Mouse (Mus musculus) heart, embryonic 13.5 days (tissue): Measurements from ENCODE around the gene Crtc1. TPM values are rescaled to one million over a fixed set of nuclear protein-coding genes. Genes with fewer than 3 reads are reported as not detected.

ENCODE experiments used
- ATAC-seq: fragments of 200-750 bp; cut with Nextera tagmentation; 2 replicates; pipeline ENCODE4 v1.8.0; 2017; ENCODE audit warnings: moderate TSS enrichment; ENCODE audit not compliant: insufficient number of reproducible peaks, low FRiP score, low TSS enrichment; ENCODE audit errors: extremely low read depth
- H3K27ac ChIP-seq: fragments of 300-500 bp; sonication (generic); replicated peaks from 2 replicates; pipeline ENCODE4 v1.5.1; 2015; ENCODE audit warnings: moderate library complexity, mild to moderate bottlenecking, inconsistent platforms
- H3K27me3 ChIP-seq: fragments of 300-500 bp; sonication (generic); replicated peaks from 2 replicates; pipeline ENCODE4 v1.6.1; 2015; ENCODE audit warnings: mild to moderate bottlenecking, inconsistent platforms
- H3K36me3 ChIP-seq: fragments of 300-500 bp; sonication (generic); 2 replicates; pipeline ENCODE4 v1.6.1; 2015; ENCODE audit warnings: mild to moderate bottlenecking, inconsistent platforms
- H3K4me1 ChIP-seq: fragments of 300-500 bp; sonication (generic); 2 replicates; pipeline ENCODE4 v1.6.1; 2015; ENCODE audit warnings: inconsistent platforms
- H3K4me2 ChIP-seq: fragments of 300-500 bp; sonication (generic); 2 replicates; pipeline ENCODE4 v1.6.1; 2015; ENCODE audit warnings: inconsistent platforms, mild to moderate bottlenecking, moderate library complexity
- H3K4me3 ChIP-seq: fragments of 300-500 bp; sonication (generic); 2 replicates; pipeline ENCODE4 v1.5.1; 2015; ENCODE audit warnings: moderate library complexity, mild to moderate bottlenecking, inconsistent platforms
- H3K9ac ChIP-seq: fragments of 300-500 bp; sonication (generic); 2 replicates; pipeline ENCODE4 v1.6.1; 2015; ENCODE audit warnings: inconsistent platforms, mild to moderate bottlenecking, moderate library complexity
- H3K9me3 ChIP-seq: fragments of 300-500 bp; sonication (generic); 2 replicates; pipeline ENCODE4 v1.6.1; 2016; ENCODE audit warnings: inconsistent platforms
- WGBS: fragments of 180-500 bp; shearing (Covaris S2); methylation state at CpG from one replicate; pipeline ENCODE4 v1.1.7; 2015; ENCODE audit warnings: mixed read lengths; 5-methylcytosine and 5-hydroxymethylcytosine counted together
- polyA plus RNA-seq: library from polyadenylated mRNA; unstranded; fragments of >200 nt; fragmentation: Nextera tagmentation; extraction: Ambion mirVana; gene quantifications from 2 replicates; pipeline ENCODE4 v1.2.1, GENCODE M21; 2015

Gene Crtc1
- polyA plus RNA-seq: 9.7 and 12.4 TPM in 2 replicates

DNA sequence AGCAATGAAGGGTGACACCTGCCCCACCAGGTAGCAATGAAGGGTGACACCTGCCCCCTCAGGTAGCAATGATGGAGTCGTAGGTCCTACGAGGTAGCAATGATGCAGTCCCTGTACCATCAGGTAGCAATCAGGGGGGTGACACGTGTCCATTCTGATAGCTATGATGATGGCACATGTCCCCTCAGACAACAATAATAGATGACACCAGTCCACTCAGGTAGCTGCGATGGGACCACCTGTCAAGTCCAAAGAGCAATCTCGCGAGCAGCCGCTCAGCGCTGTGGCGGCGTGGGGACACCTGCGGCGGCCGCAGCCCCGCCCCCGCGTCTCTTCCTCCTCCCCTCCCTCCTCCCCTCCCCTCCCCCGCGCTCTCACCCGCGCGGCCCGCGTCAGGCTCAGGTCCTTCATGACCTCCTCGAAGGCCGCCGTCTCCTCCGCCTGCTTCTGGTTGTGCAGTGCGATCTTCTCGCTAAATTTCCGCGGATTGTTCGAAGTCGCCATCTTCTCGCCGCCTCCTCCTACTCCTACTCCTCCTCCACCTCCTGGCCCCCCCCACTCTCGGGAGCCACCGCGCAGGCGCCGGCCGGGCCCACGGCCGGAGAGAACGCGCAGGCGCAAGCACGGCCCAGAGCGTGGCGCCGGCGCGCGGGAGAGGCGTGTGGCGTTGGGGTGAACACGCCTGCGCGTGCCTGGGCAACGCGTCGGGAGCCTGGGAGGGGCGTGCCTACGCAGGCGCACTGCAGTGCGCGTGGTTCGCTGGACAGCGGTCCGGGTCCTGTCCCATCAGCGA is at the start of gene Crtc1:
Gene Crtc1 (minus strand): TSS at position 525 of the 793 bp plus-strand sequence.
- 0 out of 2 replicates have a peak, but pooled peaks cover 5% of the 10 kb centered on the region for H3K27me3 ChIP-seq
- peak; percentile 92 for ATAC-seq
- no peaks in the 10 kb centered on the region for H3K36me3 ChIP-seq
- H3K9ac ChIP-seq: peak within 1 kb of the TSS; percentile 89
- peak within 1 kb of the TSS; percentile 76 for H3K4me3 ChIP-seq
- 1% methylated on average over 65 of the region's 70 CpGs for WGBS
- H3K9me3 ChIP-seq: no peaks in the 10 kb centered on the region
- H3K4me2 ChIP-seq: peak within 1 kb of the TSS; percentile 89
- H3K27ac ChIP-seq: peak within 1 kb of the TSS; percentile 71
- peaks cover 16% of the 10 kb centered on the region for H3K4me1 ChIP-seq

DNA sequence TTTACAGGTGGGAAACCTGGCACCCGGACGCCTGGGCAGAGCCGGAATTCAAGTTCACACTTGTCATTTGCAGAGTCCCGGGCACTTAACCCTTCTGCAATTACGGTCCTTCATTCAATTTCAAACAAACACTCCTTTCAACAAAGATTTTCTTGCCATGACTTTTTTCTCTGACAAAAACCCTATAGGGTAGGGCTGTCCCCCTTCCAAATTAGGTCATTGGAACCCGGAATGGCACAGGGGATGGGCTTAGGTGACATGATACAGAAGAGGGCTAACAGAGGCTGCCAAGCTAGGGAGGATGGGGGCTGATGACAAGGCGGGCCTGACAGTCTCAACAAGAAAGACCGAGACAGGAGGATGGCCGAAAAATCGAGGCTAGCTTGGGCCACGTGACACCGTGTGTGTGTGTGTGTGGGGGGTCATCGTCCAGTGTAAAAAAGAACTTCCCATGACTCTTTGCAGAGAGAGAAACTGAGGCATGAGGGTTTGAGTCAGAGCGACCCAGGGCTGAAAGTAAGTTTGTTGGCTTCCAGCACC is 49.6 kb upstream of the Crtc1 start:
- Histone ChIP-seq H3K9ac (peak overlapping the region; percentile 58), H3K27ac (no peak overlapping the region), H3K27me3 (peaks cover 100% of the 10 kb centered on the region), H3K4me1 (peaks cover 55% of the 10 kb centered on the region), H3K9me3 (no peaks in the 10 kb centered on the region), H3K4me2 (peak overlapping the region; percentile 69), H3K36me3 (no peaks in the 10 kb centered on the region), H3K4me3 (peak overlapping the region; percentile 48)
- no peak for ATAC-seq
- WGBS: 3% methylated on average over 14 of the region's 14 CpGs

DNA sequence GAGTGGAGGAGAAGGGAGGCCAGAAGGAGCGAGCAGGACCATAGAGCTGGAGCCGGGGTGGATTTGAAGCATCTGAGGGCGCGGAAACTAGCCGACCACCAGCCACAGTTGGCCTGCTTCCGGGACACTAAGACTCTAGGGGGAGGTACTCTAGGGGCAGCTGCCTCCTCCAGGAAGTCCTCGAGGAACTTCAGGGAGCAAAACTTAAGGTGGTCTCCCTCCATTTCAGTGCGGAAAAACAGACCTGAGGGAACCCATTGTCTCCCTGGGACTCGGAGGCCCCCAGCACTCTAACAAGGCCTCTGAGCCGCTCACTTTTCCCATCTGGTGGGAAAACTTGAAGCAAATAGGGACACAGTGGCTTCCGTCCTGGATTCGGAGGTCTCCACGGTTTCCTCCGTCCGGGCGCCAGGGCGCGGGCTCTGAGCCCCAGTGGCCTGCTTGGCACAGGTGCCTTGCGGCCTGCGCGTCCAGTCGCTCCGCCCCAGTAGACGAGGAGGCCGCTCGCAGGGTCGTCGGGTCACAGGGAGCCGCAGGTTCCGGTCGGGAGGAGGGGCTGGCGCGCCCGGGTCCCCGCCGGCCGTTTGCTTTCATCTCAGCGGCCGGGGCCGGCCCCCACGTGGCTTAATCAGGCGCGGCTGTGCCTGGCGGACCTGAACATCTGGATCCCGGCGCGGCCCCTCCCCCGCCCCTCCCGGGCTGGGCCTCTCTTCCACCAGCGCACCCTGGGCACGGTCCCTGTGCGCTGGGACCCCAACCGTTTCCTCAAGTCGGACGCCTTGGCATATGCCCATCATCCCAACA is 48.8 kb upstream of the Crtc1 start:
- peak overlapping the region; percentile 48 for H3K4me3 ChIP-seq
- 4% methylated on average over 55 of the region's 55 CpGs for WGBS
- ATAC-seq: no peak
- H3K9ac ChIP-seq: peak overlapping the region; percentile 56
- no peak overlapping the region for H3K27ac ChIP-seq
- H3K36me3 ChIP-seq: no peaks in the 10 kb centered on the region
- H3K27me3 ChIP-seq: peaks cover 100% of the 10 kb centered on the region
- H3K4me2 ChIP-seq: peak overlapping the region; percentile 69
- H3K9me3 ChIP-seq: no peaks in the 10 kb centered on the region
- peaks cover 47% of the 10 kb centered on the region for H3K4me1 ChIP-seq

DNA sequence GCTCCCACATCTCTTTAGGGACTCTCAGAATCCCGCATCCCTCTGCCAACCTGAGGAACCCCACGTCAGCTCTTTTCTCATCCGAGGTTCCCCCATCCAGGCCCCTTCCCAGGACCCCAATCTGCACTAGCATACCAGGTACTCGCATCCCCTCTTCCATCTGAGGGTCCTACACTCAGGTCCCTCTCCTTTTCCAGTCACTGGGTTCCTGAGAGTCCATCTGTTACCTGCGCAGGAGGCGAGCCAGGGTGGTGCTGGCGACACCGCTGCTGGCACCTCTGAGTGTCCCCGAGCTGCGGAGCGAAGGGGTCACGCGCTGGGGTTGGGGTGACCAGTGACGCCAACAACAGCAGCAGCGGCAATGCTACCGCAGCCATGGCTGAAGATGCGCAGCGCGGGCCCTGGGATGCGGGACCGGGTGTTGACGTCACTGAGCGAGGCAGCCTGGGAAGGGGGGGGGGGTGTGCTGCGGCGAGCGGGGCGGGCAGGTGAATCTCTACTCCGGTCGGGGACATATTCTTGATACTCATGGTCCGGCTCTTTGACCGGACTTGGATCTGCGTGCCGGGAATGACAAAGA is 47.7 kb upstream of the Crtc1 start, which contains the start of gene Tmem59l:
Gene Tmem59l (minus strand): TSS at position 418 of the 580 bp plus-strand sequence.
- 6% methylated on average over 33 of the region's 33 CpGs for WGBS
- H3K27ac ChIP-seq: no peak within 1 kb of the TSS
- no peak for ATAC-seq
- peak within 1 kb of the TSS; percentile 69 for H3K4me2 ChIP-seq
- peaks cover 36% of the 10 kb centered on the region for H3K4me1 ChIP-seq
- no peaks in the 10 kb centered on the region for H3K9me3 ChIP-seq
- peak within 1 kb of the TSS; percentile 48 for H3K4me3 ChIP-seq
- H3K9ac ChIP-seq: peak within 1 kb of the TSS; percentile 56
- H3K36me3 ChIP-seq: no peaks in the 10 kb centered on the region
- H3K27me3 ChIP-seq: peaks cover 100% of the 10 kb centered on the region

DNA sequence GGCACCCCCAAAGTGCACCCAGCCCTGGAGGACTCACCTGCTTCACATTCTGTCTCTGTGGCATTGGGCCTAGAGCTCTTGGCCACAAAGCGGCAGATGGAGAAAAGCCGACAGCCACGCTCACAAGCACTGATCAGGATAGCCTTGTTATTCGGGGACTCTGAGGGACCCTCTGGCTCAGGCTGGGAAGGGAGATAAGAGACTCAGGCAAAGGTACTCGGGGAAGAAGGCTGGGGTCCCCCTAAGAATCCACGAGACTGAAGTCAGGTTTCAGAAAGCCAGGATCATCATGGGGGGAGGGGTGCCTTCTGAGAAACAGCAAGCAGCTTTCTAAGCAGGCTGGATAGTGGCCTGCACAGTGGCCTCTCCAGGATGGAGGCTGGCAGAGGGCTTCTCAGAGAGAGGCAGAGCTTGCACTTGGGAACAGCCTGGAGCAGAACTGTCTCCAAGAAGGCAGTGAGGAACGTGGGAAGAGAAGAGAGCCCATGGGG is 46.9 kb upstream of the Crtc1 start:
- Histone ChIP-seq H3K27ac (no peak overlapping the region), H3K4me1 (peaks cover 28% of the 10 kb centered on the region), H3K9ac (no peak overlapping the region), H3K4me3 (no peak overlapping the region), H3K9me3 (no peaks in the 10 kb centered on the region), H3K27me3 (peaks cover 100% of the 10 kb centered on the region), H3K36me3 (no peaks in the 10 kb centered on the region), H3K4me2 (no peak overlapping the region)
- WGBS: 28% methylated on average over 7 of the region's 7 CpGs
- no peak for ATAC-seq

DNA sequence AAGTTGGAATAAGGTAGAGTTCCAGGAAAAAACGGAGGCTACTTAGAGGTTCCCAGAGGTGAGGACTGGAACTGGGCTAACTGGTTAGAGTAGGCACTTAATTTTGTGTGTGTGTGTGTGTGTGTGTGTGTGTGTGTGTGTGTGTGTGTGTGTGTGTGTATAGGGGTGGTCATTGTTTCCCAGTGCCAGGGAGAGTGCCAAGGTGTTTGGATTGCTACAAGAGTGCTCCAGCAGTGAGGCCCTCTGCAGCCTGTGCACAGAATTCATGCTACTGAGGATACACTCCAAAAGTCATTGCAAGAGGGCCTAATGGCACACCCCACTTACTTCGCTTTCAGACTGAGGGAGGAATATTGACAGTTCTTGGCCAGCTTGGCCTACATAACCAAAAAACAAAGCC is 43.6 kb upstream of the Crtc1 start:
- H3K4me1 ChIP-seq: peaks cover 8% of the 10 kb centered on the region
- no peak overlapping the region for H3K27ac ChIP-seq
- peaks cover 99% of the 10 kb centered on the region for H3K27me3 ChIP-seq
- no peak overlapping the region for H3K9ac ChIP-seq
- no peak overlapping the region for H3K4me3 ChIP-seq
- H3K36me3 ChIP-seq: no peaks in the 10 kb centered on the region
- no peak overlapping the region for H3K4me2 ChIP-seq
- 67% methylated on average over 2 of the region's 2 CpGs for WGBS
- no peaks in the 10 kb centered on the region for H3K9me3 ChIP-seq
- ATAC-seq: no peak

DNA sequence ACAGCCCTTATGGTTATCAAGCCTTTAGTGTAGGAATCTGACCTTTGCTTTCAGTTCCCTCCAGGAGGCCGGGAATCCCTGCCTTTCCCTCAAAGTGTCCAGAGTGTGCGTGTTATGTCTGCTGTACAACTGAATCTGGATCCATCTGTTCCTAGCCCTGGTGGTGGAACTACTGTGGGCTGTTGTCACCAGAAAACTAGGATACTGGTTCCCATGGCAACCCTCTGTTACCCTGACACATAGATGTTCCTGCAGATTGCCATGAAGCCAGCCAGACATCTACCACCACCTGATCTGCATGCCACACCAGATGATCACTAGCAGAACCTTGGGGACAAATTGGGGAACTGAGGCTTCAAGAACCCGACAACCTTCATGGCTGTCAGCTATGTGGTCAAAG is 42.5 kb upstream of the Crtc1 start:
- H3K9ac ChIP-seq: no peak overlapping the region
- H3K36me3 ChIP-seq: no peaks in the 10 kb centered on the region
- H3K27ac ChIP-seq: no peak overlapping the region
- 59% methylated on average over 3 of the region's 3 CpGs for WGBS
- peaks cover 9% of the 10 kb centered on the region for H3K4me1 ChIP-seq
- no peak overlapping the region for H3K4me2 ChIP-seq
- ATAC-seq: no peak
- no peak overlapping the region for H3K4me3 ChIP-seq
- H3K9me3 ChIP-seq: no peaks in the 10 kb centered on the region
- H3K27me3 ChIP-seq: peaks cover 93% of the 10 kb centered on the region

DNA sequence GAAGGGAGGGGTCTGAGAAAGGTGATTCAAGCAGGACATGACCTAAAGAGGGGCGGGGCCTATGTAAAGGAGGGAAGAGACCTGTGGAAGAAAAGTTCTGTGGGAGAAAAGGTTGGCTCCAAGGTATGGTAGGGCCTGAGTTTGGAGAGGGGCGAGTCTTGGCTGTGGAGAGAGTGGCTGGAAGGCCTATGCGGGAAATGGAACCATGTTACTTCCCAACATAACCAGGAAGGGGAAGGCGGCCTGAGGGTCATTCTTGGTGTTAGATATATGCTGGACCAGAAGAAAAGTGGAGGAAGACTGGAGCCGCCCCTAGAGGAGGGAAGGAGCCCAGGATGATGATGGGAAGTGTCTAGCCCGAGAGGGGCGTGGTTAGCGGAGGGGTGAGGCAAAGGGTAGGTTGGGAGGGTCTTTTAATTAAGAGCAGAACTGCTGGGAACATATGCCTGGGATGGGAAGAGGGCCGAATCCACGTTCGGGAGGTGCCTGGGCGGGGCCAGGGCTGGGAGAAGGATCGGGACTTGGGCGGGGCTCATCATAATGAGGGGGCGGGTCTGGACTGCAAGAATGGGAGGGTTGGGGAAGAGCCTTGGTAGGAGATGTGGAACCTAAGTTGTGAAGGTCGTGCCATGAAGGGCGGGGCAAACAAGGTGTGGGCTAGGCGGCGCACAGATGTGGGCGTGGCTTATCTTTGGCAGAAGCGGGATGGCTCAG is 38.0 kb upstream of the Crtc1 start:
- H3K9me3 ChIP-seq: no peaks in the 10 kb centered on the region
- peak overlapping the region; percentile 83 for H3K4me3 ChIP-seq
- H3K4me2 ChIP-seq: peak overlapping the region; percentile 88
- 0 out of 2 replicates have a peak overlapping the region, but pooled peaks have one; percentile 7 for H3K27ac ChIP-seq
- WGBS: 3% methylated on average over 21 of the region's 21 CpGs
- H3K4me1 ChIP-seq: peaks cover 25% of the 10 kb centered on the region
- peak overlapping the region; percentile 94; the same call in 1 of the 2 replicates for H3K9ac ChIP-seq
- ATAC-seq: peak; percentile 30; the same call in 1 of the 2 replicates
- H3K27me3 ChIP-seq: peaks cover 49% of the 10 kb centered on the region
- 0 out of 2 replicates have a peak, but pooled peaks cover 3% of the 10 kb centered on the region for H3K36me3 ChIP-seq

DNA sequence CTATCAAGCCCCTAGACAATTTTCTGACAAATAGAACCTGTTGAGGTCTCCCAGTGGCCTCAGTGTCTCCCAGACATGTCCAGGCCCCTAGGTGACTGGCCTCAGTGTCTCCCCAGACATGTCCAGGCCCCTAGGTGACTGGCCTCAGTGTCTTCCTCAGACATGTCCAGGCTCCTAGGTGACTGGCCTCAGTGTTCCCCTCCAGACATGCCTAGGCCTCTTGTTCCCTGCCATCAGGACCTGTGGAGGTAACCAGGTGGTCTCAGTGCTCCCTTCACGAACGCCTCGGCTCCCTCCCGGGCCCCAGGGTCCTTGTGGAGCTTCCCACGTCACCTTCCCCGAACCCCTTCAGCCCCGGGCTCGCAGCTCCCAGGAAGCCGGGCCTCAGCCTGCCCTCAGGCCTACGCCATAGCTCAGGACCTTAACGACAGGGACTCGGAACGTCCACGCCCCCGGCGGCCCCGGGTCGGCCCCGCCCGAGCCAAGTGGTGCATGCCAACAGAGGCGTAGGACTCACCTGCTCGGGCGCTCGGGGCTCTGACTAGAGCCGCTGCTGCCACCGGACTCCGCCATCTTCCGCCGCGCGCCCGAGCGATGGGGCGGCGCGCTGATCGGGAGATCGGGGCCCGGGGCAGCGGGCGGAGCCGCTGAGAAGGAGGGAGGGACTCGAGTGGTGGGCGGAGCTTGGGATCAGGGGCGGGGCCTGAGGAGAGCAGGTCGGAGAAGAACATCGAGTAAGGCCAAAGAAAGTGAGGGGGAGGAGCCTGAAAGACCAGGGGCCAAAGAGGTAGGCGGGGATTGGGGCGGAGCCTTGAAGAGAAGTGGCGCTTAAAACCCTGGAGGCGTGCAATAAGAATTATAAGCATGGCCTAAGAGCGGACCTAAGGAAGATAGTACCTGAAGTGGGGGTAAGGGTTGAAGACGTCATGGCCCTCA is 37.2 kb upstream of the Crtc1 start, which contains the start of gene Klhl26:
Gene Klhl26 (minus strand): TSS at position 636 of the 936 bp plus-strand sequence.
- H3K36me3 ChIP-seq: 0 out of 2 replicates have a peak, but pooled peaks cover 3% of the 10 kb centered on the region
- peaks cover 25% of the 10 kb centered on the region for H3K4me1 ChIP-seq
- peak; percentile 84 for ATAC-seq
- H3K4me3 ChIP-seq: peak within 1 kb of the TSS; percentile 83
- peaks cover 40% of the 10 kb centered on the region for H3K27me3 ChIP-seq
- WGBS: under 1% methylated on average over 53 of the region's 53 CpGs
- H3K27ac ChIP-seq: peak within 1 kb of the TSS; percentile 67
- peak within 1 kb of the TSS; percentile 88 for H3K4me2 ChIP-seq
- H3K9ac ChIP-seq: peak within 1 kb of the TSS; percentile 94
- H3K9me3 ChIP-seq: no peaks in the 10 kb centered on the region
